Mouse (Mus musculus) embryonic stem cell, embryonic (primary cell): ENCODE results near the gene G6pc3.

ENCODE experiments used
- CTCF ChIA-PET, 4 experiments: fragments of 300-600 bp in 2 of 4; fragments of 350-600 bp in 2 of 4; sonication (Branson Sonifier 250); formaldehyde crosslinking; loops; one replicate each; lab custom pipeline; 2022; ENCODE audit warnings: inconsistent platforms in 2 of 4; lab: Charles Lee
- POLR2A ChIA-PET, 4 experiments: fragments of 300-600 bp in 2 of 4; fragments of 350-600 bp in 2 of 4; sonication (Branson Sonifier 250); formaldehyde crosslinking; loops; one replicate each; lab custom pipeline; 2022; ENCODE audit warnings: antibody characterized with exemption in 4 of 4, inconsistent platforms in 1 of 4; lab: Charles Lee

The G6pc3 gene

GRCm38 (mm10) chr11:102167539-102167938, 21.9 kb upstream of the G6pc3 start:
- ChIA-PET POLR2A (interaction anchor here in 2 of 4 experiments (0.9 to 1.4 kb wide), 4 partner anchors 10 to 39 kb away, joined by 3 to 4 read pairs (median 3); no protein-coding TSS in a partner anchor), CTCF (interaction anchor here in 1 of 4 experiments (0.5 to 0.6 kb wide), 2 partner anchors 70 to 81 kb away, joined by 3 to 16 read pairs; partner anchors contain the start of gene BC030867)

GRCm38 (mm10) chr11:102168689-102169088, 20.7 kb upstream of the G6pc3 start:
- ChIA-PET POLR2A (interaction anchor here in 2 of 4 experiments (0.9 to 3.5 kb wide), 4 partner anchors 11 to 38 kb away, joined by 3 to 24 read pairs (median 4); partner anchors contain the start of gene G6pc3 (in 1 of the 2)), CTCF (no interaction called here)

GRCm38 (mm10) chr11:102179836-102180235, 9.6 kb upstream of the G6pc3 start:
- CTCF ChIA-PET: interaction anchor here in 1 of 4 experiments (0.5 to 1.6 kb wide), 3 partner anchors 69 to 258 kb away, joined by 3 to 4 read pairs (median 3); partner anchors contain the start of gene BC030867
- POLR2A ChIA-PET: interaction anchor here in 2 of 4 experiments (0.5 to 4.5 kb wide), 8 partner anchors 9 to 83 kb away, joined by 3 to 24 read pairs (median 4); partner anchors contain the start of genes G6pc3 (in 2 of the 2) and Tmem101 (in 1 of the 2)

DNA sequence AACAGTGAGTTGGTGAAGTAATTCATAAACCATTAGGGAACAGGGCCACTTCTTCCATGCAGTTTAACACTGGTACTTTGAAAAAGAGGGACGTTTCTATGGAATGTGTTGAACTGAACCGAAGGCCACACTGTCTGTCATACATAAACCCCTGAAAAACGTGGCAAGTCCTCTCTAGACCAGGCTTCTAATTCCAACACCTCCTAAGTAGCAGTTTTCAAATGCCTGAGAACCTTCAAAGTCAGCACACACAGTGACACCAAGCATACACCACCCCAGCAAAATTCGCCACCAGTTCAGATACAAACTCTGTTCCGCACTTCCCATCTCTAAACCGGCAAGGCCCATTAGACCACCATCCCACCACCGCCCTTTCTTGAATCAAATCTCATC, 5.2 kb upstream of the G6pc3 start:
- POLR2A ChIA-PET: interaction anchor here in 3 of 4 experiments (0.6 to 1.4 kb wide), 10 partner anchors 11 to 858 kb away, joined by 3 to 5 read pairs (median 3); partner anchors contain the start of gene Hdac5 (in 1 of the 3)
- CTCF ChIA-PET: no interaction called here

- POLR2A ChIA-PET: interaction anchor here in 3 of 4 experiments (0.5 to 1.4 kb wide), 16 partner anchors 9 to 1473 kb away, joined by 3 to 6 read pairs (median 3); partner anchors contain the start of genes Hdac5 (in 2 of the 3), Cfap97d1 (in 1 of the 3) and Kat2a (in 1 of the 3)
- CTCF ChIA-PET: interaction anchor here in 3 of 4 experiments (0.5 to 1.2 kb wide), 3 partner anchors 37 to 46 kb away, joined by 3 read pairs; no protein-coding TSS in a partner anchor
Measured at GRCm38 (mm10) chr11:102184646-102185495, 4.5 kb upstream of the G6pc3 start, which contains the start of gene Lsm12. TSS of gene Lsm12 (minus strand) at chr11:102185296.

DNA sequence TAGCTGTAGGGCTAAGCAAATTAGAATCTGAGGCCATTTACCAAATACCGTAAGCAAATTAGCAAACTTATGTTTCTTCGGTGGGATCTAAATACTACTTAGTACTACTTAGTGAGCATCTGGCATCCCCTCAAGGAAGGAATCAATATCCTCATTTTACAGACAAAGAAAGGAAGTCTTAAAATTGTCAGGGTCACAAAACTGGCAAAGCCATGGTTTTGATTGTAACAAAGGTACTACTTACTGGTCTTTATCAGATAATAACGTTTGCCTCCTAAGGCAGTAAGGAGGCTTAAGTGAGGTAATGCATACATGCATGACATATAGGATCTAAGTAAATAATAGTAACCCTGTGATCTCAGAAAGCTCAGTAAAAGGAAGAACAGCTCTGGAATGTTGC, 3.7 kb upstream of the G6pc3 start:
- ChIA-PET CTCF (interaction anchor here in 2 of 4 experiments (0.9 to 1.2 kb wide), 2 partner anchors 42 to 47 kb away, joined by 3 read pairs; no protein-coding TSS in a partner anchor), POLR2A (interaction anchor here in 3 of 4 experiments (0.6 to 1.4 kb wide), 7 partner anchors 10 to 202 kb away, joined by 3 to 4 read pairs (median 3); partner anchors contain the start of genes Hdac5 (in 2 of the 3) and Cfap97d1 (in 1 of the 3))

GRCm38 (mm10) chr11:102186235-102186634, 3.2 kb upstream of the G6pc3 start:
- ChIA-PET CTCF (interaction anchor here in 1 of 4 experiments (1.2 kb wide), 1 partner anchor 48 kb away, joined by 3 read pairs; no protein-coding TSS in a partner anchor), POLR2A (no interaction called here)

DNA sequence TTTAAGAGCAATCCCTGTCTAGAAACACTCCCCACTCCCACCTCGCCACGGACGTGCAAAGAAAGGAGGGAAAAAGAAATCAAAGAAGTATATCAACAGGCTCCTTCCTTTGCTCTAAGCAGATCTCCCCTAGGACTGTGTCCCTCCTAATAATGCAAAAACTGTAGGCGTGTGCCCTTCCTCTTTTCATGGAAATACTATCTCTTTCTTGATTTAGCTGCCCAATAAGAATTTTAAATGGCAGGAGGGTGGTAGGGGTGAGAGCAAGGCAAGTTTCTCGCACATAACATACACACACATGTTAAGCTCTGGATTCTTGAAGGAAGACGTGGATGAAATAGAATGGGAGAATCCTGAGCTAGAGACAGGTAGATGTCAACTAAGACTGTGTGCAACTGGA, 440 bp upstream of the G6pc3 start:
- POLR2A ChIA-PET: interaction anchor here (0.6 to 1.9 kb wide), 41 partner anchors 8 to 828 kb away, joined by 3 to 6 read pairs (median 3); partner anchors contain the start of genes BC030867 (in 2 of the 4), Hdac5 (in 2 of the 4), Cfap97d1 (in 1 of the 4) and Tmem101 (in 1 of the 4)
- CTCF ChIA-PET: interaction anchor here in 3 of 4 experiments (0.6 to 1.9 kb wide), 5 partner anchors 59 to 481 kb away, joined by 3 to 10 read pairs (median 4); partner anchors contain the start of gene BC030867 (in 2 of the 3)

DNA sequence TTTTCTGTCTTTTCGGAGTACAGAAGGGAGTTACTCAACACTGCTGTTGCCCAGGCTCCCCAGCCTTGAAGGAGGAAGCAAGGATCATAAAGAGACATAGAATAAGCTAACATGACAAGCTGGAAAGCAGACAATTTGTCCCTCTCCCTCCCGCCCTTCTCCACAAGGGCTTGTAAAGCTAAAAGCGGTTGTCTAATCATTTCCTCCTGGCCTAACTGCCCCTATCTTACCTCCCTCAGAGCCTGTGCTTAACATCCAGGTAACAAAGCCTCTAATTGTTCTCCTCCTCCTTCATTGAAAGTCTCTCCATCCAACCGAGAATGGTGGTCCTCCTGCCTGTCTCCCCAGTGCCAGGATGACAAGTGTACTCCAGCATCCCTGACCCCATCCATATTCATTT, 1.4 kb downstream of the G6pc3 start:
- POLR2A ChIA-PET: interaction anchor here in 2 of 4 experiments (0.8 to 1.9 kb wide), 4 partner anchors 37 to 75 kb away, joined by 3 to 5 read pairs (median 3); no protein-coding TSS in a partner anchor

GRCm38 (mm10) chr11:102193657-102194440, 4.4 kb downstream of the G6pc3 start:
- ChIA-PET POLR2A (interaction anchor here in 1 of 4 experiments (1.2 to 1.6 kb wide), 3 partner anchors 13 to 36 kb away, joined by 3 to 4 read pairs (median 4); partner anchors contain the start of gene Hdac5), CTCF (interaction anchor here in 1 of 4 experiments (0.5 kb wide), 1 partner anchor 860 kb away, joined by 7 read pairs; no protein-coding TSS in a partner anchor)

More for the DNA sequence above, 1.4 kb downstream of the G6pc3 start:
- CTCF ChIA-PET: interaction anchor here in 1 of 4 experiments (0.6 to 1.0 kb wide), 2 partner anchors 42 to 277 kb away, joined by 3 to 4 read pairs; no protein-coding TSS in a partner anchor

GRCm38 (mm10) chr11:102196018-102196797, 6.8 kb downstream of the G6pc3 start:
- CTCF ChIA-PET: interaction anchor here in 3 of 4 experiments (0.5 to 1.2 kb wide), 4 partner anchors 27 to 109 kb away, joined by 3 to 7 read pairs (median 4); no protein-coding TSS in a partner anchor

DNA sequence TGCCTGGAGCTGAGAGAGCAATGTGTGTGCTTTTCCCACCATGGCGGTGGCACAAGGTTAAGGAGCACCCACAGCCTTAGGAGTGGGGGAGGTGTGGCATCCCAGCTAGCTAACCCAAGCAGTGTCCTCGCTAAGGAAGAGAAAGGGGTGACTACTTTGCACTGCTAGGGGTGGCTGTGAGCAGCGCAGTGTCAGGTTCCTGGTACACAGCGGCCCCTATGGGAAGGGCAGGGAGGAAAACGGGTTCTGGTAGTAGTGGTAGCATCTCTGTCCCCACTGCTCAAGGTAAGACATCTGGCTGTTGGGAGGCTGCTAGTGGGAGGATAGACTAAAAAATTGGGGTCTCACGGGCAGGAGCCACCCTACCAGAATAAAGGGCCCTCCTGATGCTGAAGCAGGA, 8.8 kb downstream of the G6pc3 start:
- ChIA-PET POLR2A (no interaction called here), CTCF (no interaction called here)

More at GRCm38 (mm10) chr11:102196018-102196797, 6.8 kb downstream of the G6pc3 start:
- POLR2A ChIA-PET: interaction anchor here in 2 of 4 experiments (0.8 to 1.4 kb wide), 4 partner anchors 10 to 134 kb away, joined by 3 to 6 read pairs (median 4); no protein-coding TSS in a partner anchor

GRCm38 (mm10) chr11:102199856-102200255, 10.4 kb downstream of the G6pc3 start:
- CTCF ChIA-PET: interaction anchor here in 2 of 4 experiments (1.1 to 1.5 kb wide), 2 partner anchors 17 to 23 kb away, joined by 3 to 4 read pairs; no protein-coding TSS in a partner anchor

DNA sequence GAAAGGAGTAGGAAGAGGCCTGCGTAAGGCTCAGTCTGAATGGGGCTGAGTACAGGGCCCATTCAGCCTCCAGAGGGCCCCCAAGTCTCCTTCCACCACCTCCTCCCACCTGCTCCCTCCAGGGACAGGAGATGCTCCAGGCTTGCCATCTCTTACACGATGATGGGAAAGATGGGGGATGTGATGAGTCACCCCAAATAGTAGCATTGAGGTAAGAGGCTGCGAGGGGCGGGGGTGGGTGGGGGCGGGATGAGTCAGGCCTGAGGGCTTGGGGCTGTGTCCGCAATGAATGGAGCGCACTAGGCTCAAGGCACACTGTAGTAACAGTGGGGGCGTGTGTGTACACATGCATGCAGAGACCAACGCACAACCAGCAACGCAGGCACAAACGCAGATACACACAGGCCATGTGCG, 12.0 kb downstream of the G6pc3 start:
- CTCF ChIA-PET: interaction anchor here in 1 of 4 experiments (1.6 kb wide), 1 partner anchor 148 kb away, joined by 3 read pairs; no protein-coding TSS in a partner anchor
- POLR2A ChIA-PET: interaction anchor here in 2 of 4 experiments (0.9 to 1.9 kb wide), 5 partner anchors 10 to 47 kb away, joined by 3 to 4 read pairs (median 3); partner anchors contain the start of genes BC030867 (in 1 of the 2), G6pc3 (in 1 of the 2) and Tmem101 (in 1 of the 2)

More at GRCm38 (mm10) chr11:102199856-102200255, 10.4 kb downstream of the G6pc3 start:
- POLR2A ChIA-PET: interaction anchor here in 2 of 4 experiments (0.5 to 1.2 kb wide), 5 partner anchors 11 to 542 kb away, joined by 3 to 4 read pairs (median 3); partner anchors contain the start of gene Tmem101 (in 1 of the 2)

DNA sequence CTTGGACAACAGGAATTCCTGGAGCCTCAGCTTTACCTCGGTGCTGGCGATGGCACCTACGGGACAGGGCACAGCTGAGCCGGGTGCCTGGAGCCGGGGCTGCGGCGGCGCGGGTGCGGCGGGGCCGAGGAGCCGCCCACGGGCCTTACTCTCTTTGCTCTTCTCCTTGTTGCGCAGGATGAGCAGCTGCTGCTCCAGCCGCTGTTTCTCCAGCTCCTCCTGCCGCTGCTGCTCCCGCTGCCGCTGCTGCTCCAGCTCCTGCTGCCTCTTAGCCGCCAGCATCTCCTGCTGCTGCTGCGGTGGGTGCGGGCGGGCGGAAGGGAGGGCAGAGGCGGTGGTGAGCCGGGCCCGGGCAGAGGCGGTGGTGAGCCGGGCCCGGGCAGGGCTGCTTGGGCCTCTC, 17.1 kb downstream of the G6pc3 start:
- ChIA-PET CTCF (interaction anchor here (0.6 to 1.6 kb wide), 14 partner anchors 9 to 278 kb away, joined by 3 to 8 read pairs (median 3); partner anchors contain the start of genes BC030867 (in 1 of the 4) and Tmem101 (in 1 of the 4)), POLR2A (interaction anchor here in 3 of 4 experiments (0.6 to 2.0 kb wide), 20 partner anchors 10 to 201 kb away, joined by 3 to 10 read pairs (median 3); partner anchors contain the start of genes BC030867 (in 1 of the 3), Slc25a39 (in 1 of the 3) and Tmub2 (in 1 of the 3))
